Mouse (Mus musculus) layer of hippocampus, postnatal 10 days (tissue): ENCODE measurements at regions not wholly inside any gene's neighbourhood (a gene's known extent, or its start where the extent isn't known, plus 50 kb on each side); places are given as distances from the start of the nearest gene placed in this dataset.

Source experiments
- DNase-seq, 2 experiments: peaks; one replicate each; pipeline ENCODE4 v3.0.0; 2021; ENCODE audit warnings: low spot score in 2 of 2

GRCm38 (mm10) chr11:18437834-18438611 lies 484.3 kb upstream of the Etaa1 start:
- DNase-seq: peak in 1 of 2 experiments; percentile 6

GRCm38 (mm10) chr11:18421076-18421475 lies 467.4 kb upstream of the Etaa1 start:
- no peak for DNase-seq

- no peak for DNase-seq
These were observed 460.1 kb upstream of the Etaa1 start for GRCm38 (mm10) chr11:18413769-18414168.

- no peak for DNase-seq
These were observed 454.5 kb upstream of the Etaa1 start for GRCm38 (mm10) chr11:18408071-18408752.

- no peak for DNase-seq
These were observed 445.9 kb upstream of the Etaa1 start for GRCm38 (mm10) chr11:18399561-18399960.

- no peak for DNase-seq
These were observed 442.7 kb upstream of the Etaa1 start for GRCm38 (mm10) chr11:18396397-18396796.

- DNase-seq: no peak
These were observed 442.0 kb upstream of the Etaa1 start for GRCm38 (mm10) chr11:18395631-18396030.

GRCm38 (mm10) chr11:18372813-18373332 lies 419.2 kb upstream of the Etaa1 start:
- no peak for DNase-seq

- DNase-seq: no peak
These were observed 417.6 kb upstream of the Etaa1 start for GRCm38 (mm10) chr11:18371304-18371703.

GRCm38 (mm10) chr11:18370861-18371260 lies 417.2 kb upstream of the Etaa1 start:
- DNase-seq: no peak

GRCm38 (mm10) chr11:18354866-18355265 lies 401.2 kb upstream of the Etaa1 start:
- DNase-seq: no peak

- DNase-seq: no peak
These were observed 400.5 kb upstream of the Etaa1 start for GRCm38 (mm10) chr11:18354156-18354555.

- no peak for DNase-seq
These were observed 394.2 kb upstream of the Etaa1 start for GRCm38 (mm10) chr11:18347841-18348240.

- DNase-seq: no peak
These were observed 360.0 kb upstream of the Etaa1 start for GRCm38 (mm10) chr11:18313510-18314301.

- no peak for DNase-seq
These were observed 342.8 kb upstream of the Etaa1 start for GRCm38 (mm10) chr11:18296194-18297125.

GRCm38 (mm10) chr11:18278585-18279136 lies 325.0 kb upstream of the Etaa1 start:
- no peak for DNase-seq

- DNase-seq: no peak
These were observed 318.7 kb upstream of the Etaa1 start for GRCm38 (mm10) chr11:18272392-18272791.

- DNase-seq: no peak
These were observed 312.5 kb upstream of the Etaa1 start for GRCm38 (mm10) chr11:18266161-18266560.

GRCm38 (mm10) chr11:18262901-18263300 lies 309.2 kb upstream of the Etaa1 start:
- no peak for DNase-seq

GRCm38 (mm10) chr11:18249236-18249635 lies 295.6 kb upstream of the Etaa1 start:
- no peak for DNase-seq
